Mouse (Mus musculus): ENCODE data around the gene Rab44.
A peak's percentile ranks its signal among the peaks of the same experiment; 100 is the strongest.

Gene Rab44

DNA sequence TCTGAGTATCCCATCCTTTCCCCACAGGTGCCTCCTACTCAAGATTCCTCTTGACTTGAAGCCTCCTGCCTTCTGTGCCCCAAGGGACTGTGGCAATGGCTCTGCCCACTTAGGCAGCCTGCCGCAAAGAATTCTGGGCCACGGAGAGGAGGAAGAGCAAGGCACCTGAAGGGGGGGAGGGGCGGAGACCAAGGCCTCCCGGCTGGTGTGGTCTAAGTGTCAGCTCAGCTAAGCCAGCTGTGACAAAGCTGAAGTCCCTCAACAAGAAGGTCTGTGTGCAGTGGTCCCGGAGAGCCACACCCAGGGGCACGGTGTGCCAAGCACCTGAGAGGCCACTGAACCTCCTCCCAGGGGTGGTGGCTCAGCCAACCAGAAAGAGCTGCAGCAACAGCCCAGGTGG, 53.4 kb downstream of the Rab44 start:
- DNase-seq (ENCODE audit: low spot score in 2 of 2): no peak

DNA sequence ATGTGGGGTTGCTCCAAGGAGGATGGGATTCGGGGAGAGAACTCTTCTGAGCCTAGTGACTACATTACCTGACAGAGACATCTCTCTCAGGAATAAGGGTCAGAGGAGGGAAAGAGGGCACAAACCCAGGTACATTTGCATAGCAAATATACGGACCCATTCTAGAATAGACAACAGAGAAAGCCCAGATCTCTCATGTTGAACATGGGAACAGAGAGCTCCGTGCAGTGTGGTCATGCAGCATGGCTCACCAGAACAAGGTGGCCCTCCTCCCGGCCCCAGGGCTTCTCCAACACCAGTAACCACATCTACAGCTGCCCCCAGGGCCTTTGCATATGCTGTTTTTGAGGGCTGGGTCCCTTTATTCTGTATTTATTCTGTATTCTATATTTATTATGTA, 54.5 kb downstream of the Rab44 start:
- no peak for DNase-seq (ENCODE audit: low spot score in 2 of 2)

DNA sequence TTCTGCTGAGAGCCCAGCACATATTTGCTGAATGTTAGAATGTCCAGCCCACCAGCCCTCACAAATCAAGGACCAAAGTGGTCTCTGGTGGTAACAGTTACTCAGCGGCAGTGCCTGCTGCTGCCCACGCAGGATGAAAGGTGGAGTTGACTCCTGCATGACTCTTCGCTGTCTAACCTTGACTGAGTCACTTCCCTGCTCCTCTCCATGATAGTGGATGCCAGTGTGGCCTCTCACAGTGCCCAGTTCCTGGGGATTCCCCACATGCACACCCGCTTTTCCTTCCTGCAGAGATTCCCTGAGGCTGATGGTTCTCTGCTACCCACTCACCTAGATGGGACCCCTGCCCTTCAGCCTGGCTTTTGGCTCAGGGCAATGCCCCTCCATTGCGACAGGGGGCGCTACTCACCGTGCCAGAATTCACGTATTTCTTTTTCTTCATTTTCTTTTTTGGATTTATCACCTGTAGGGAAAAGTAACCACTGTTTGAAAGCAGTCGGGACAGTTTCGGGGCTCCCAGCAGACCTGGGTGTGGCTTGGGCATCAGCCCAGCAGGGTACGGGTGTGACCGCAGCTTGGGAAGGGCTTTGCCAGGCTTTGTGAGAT, 55.2 kb downstream of the Rab44 start:
- no peak for DNase-seq (ENCODE audit: low spot score in 2 of 2)

DNA sequence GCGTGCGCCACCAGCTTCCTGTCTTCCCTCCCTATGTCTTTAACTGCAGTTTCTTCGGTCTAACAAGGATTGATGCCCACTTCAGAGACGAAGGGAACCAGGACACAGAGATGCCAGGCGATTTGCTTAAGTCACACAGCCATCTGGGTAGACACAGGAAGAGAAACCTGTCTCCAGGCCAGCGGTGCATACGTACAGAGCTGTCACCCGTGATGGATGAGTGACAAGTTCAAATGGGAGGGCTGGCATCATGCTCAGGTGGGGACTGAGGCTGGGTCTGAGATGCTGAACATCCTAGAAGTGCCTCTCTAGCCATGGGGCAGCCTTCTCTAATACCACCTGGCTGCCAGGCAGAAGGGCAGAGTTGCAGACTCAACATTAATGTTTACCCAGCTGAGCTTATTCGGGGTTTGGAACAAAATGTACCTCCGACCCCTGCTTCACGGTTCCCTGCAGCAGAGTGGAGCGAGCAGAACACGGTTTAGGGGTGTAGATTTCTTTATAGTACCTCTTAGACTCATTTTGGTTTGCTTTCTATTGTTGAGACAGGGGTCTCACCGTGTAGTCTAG, 56.6 kb downstream of the Rab44 start:
- no peak for DNase-seq (ENCODE audit: low spot score in 2 of 2)

DNA sequence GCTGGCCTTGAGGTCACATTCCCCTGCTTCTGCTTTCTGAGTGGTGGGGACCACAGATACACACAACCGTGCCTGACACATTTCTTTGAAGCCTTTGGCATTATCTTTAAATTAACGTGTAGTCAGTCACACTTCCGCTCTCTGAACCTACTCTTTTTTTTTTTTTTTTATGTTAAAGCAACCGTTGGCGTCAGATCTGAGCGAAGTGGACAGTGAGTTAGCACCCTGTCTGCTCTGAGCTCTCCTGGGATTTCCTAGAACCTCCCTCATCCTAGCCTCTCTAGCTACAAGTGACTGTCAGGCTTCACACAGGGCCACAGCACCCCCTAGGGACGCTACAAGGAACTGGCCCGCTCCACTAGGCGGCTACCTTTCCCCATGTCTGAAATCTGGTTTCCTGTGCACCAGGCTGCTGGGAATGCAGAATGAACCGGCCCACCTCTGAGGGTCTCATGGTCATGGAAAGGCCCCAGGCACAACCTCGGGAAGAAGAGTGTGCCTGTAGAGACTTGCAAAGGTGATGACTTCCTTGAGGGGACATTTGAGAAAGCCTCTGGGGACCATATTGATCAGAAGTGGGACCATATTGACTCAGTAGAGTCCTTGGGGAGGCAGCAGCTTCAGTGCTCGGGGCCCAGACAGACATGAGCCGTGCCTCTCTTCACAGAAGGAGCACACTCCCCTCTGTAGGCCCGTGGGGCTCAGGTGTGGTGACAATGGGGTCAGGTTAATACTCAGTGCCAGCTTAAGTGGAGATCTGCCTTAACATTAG, 57.2 kb downstream of the Rab44 start:
- peak; percentile 81 to 84 for DNase-seq (ENCODE audit: low spot score in 2 of 2)

DNA sequence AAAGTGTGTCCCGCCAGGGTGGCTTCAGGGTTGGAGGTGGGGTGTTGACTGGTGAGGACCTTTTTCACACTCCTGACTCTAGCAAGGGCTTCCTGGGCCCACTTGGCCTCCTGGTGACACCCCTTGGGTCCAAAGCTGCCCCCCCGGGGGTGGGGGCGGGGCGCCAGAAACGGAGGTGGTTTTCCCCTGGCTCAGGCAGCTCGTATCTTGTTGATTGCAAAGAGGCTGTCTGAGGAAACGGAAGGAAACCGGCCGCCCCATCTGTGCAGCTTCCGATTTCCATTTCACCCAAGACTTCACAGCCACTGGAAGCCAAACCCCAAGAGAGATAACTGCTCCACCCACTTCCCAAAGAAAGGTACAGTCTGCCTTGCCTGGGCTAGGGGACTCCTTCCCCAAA, 58.1 kb downstream of the Rab44 start:
- DNase-seq (ENCODE audit: low spot score in 2 of 2): no peak

GRCm38 (mm10) chr17:29173165-29173564, 59.2 kb downstream of the Rab44 start:
- no peak for DNase-seq (ENCODE audit: low spot score in 2 of 2)

DNA sequence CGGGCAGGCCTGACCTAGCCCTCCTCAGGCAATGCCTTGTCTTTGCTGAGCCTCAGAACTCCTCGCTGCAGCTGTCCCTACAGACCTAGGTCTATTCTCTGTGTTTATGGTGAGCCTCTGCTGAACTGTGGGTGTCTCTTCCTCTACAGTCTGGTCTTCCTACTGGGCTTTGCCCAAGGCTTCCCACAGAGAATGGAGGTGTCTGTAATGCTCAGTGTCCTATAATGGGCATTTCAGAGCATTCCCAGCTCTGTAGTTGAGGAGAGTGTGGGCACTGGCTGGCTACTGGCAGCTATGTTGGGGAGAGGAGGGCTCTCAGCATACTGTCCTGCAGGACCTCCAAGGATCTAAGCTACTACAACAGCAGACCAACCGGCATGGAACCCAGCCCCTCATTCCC, 61.7 kb downstream of the Rab44 start:
- DNase-seq (ENCODE audit: low spot score in 2 of 2): peak; percentile 33 to 53

GRCm38 (mm10) chr17:29176391-29177267, 62.7 kb downstream of the Rab44 start:
- peak; percentile 74 to 84 for DNase-seq (ENCODE audit: low spot score in 2 of 2)

GRCm38 (mm10) chr17:29178503-29179059, 64.6 kb downstream of the Rab44 start:
- DNase-seq (ENCODE audit: low spot score in 2 of 2): no peak

DNA sequence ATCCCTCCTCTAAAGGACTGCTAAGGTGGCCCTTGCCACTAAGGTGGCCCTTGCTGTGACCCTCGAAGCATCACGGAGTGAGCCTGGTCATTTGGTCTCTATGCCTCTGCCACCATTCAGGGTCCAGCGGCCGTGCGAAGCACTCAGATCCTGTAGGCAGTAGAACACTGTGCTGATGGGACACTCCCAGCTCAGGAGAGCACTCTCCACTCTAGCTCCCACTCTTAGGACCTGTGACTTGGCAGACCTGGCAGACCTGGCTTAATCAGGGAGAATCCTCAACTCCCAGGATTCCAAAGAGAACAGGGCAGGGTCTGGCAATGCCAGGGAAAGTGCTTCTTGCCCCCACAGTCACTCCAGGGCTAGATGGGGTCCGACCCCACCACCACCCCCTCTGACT, 66.0 kb downstream of the Rab44 start:
- no peak for DNase-seq (ENCODE audit: low spot score in 2 of 2)

DNA sequence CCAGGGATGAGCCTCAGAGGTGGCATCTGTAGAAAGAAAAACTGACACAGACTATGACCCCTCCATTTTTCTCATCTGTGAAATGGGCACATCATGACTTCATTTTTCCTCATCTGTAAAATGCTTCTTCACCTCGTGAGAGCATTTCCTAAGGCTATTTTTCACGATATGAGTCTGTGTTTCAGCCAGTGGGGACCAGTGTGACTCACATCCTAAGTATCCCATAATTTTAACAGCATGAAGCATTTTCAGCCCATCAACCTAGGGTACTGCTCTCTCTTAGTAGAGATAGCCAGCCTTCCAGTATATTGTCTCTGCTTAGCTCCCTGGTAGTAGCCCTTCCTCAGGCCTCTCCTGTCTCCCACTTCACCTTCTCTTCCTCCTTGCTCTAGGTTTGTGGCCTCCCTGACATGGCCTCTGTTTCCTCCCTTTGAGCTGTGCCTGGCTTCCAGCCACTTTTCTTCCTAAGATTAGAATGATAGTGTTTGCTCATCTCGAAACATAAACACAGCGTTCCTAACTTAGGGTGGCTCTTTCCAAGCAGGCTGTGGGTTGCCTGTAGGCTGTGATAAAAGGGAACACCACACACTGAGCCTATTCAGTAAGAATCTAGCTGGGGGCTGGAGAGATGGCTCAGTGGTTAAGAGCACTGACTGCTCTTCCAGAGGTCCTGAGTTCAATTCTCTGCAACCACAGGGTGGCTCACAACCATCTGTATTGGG, 66.6 kb downstream of the Rab44 start:
- DNase-seq (ENCODE audit: low spot score in 2 of 2): no peak

GRCm38 (mm10) chr17:29181751-29182150, 67.8 kb downstream of the Rab44 start:
- DNase-seq (ENCODE audit: low spot score in 2 of 2): no peak

DNA sequence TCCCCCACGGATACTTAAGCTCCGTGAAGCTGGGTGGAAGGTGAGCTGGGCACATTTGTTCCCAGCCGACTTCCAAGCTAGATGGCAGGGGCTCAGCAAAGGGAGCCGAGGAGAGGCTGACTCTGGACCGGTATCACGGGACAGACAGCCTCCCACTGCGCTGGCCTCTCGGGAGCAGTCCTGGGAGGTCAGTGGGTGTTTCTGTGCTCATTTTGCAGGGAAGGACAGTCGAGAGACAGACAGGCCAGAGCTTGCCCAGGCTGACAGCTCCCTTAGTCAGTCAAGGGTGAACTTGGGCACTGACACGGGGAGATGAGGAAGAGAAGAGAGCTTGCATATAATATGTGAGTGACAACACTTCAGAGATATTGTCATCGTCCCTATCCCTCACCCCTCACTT, 69.2 kb downstream of the Rab44 start:
- no peak for DNase-seq (ENCODE audit: low spot score in 2 of 2)

GRCm38 (mm10) chr17:29185376-29186046, 71.6 kb downstream of the Rab44 start:
- no peak for DNase-seq (ENCODE audit: low spot score in 2 of 2)

DNA sequence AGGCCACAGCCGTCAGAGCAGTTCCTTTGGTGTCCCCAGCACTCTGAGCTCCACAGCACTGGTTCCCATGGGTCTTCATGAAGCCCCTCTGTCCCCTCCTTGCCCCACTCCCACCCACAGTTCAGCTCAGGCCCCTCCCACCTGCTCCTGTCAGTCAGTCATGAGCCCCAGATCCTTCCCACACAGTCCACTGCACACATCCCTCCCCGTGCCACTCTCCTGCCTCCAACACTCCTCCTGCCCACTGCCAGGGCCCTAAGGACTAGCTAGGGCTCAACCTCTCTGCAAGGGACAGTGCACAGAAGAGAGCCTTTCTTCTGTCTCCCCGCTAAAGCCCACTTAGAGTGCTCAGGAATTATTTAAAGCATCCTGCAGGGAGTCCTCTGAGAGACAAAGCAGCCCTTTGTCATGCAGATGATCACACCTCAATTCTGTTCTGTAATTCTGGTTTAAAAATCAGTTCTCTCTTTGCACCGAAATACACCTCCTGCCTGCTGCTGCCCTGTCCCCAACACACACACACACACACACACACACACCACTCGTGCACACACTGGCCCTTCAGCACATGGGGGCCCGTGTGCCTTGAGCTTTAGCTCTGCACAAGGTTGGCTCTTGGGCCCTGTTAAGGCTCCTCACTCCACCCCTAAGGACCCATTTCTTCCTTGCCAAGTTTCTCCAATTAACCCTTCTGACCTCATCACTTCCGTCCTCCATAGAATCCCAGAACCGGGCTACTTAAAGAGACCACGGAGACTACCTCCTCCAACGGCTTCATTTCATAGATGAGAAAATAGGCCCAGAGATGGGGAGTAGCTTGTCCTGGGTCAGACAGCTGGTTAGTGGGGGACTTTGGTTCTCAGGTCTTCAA, 73.3 kb downstream of the Rab44 start:
- no peak for DNase-seq (ENCODE audit: low spot score in 2 of 2)

GRCm38 (mm10) chr17:29188989-29189388, 75.0 kb downstream of the Rab44 start:
- DNase-seq (ENCODE audit: low spot score in 2 of 2): no peak

DNA sequence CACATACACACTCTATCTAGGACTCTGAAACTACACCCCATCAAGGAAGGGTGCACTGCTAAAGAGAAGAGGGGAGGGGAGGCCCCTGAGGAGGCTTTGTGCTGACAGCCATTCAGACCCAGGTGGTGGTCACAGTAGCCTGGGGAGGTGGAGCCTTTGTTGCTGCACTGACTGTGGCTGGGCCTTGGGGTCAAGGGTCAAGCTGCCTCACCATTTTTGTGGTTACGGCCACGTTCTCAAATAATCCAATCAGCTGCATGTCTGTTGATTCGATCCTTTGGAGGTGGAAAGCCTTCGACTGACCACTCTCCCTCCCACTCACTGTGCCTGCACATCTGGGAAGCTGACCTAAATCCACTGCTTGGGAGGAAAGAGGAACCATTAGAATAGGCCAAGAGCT, 81.6 kb downstream of the Rab44 start:
- no peak for DNase-seq (ENCODE audit: low spot score in 2 of 2)
